Mouse (Mus musculus) CH12.LX (cell line): ENCODE data around the gene Cd27. TPM values are rescaled to one million over a fixed set of nuclear protein-coding genes. Genes with fewer than 3 reads are reported as not detected.

ENCODE experiments used
- DNase-seq: peaks from one replicate; pipeline ENCODE4 v3.0.0-alpha.2; 2013; ENCODE audit errors: extremely low read depth
- H3K27ac ChIP-seq: 2 replicates; pipeline ENCODE4 v1.5.1; 2012; ENCODE audit warnings: low read depth, mild to moderate bottlenecking, control low read depth, moderate library complexity; ENCODE audit not compliant: insufficient read depth
- H3K27me3 ChIP-seq: replicated peaks from 2 replicates; pipeline ENCODE3; 2012; ENCODE audit warnings: inconsistent platforms
- H3K36me3 ChIP-seq, 2 experiments: replicated peaks in 1 of 2; 2 replicates each; pipeline versions ENCODE3 to v1.6.1; 2012; ENCODE audit warnings: inconsistent platforms in 1 of 2, low read length in 1 of 2, mild to moderate bottlenecking in 1 of 2, mixed read lengths in 1 of 2, moderate library complexity in 1 of 2; ENCODE audit not compliant: control insufficient read depth in 1 of 2, insufficient read depth in 1 of 2
- H3K4me1 ChIP-seq, 2 experiments: 2 replicates each; pipeline ENCODE4 v1.6.1; 2012; ENCODE audit warnings: inconsistent platforms in 1 of 2, moderate library complexity in 1 of 2; ENCODE audit not compliant: insufficient read depth in 2 of 2, control insufficient read depth in 1 of 2
- H3K4me2 ChIP-seq: 2 replicates; pipeline ENCODE4 v1.6.1; 2012; ENCODE audit warnings: low read depth, mild to moderate bottlenecking, control low read depth; ENCODE audit not compliant: poor library complexity, insufficient read depth, severe bottlenecking
- H3K4me3 ChIP-seq, 3 experiments: fragments of 150-350 bp in 1 of 3; sonication (generic) in 1 of 3; replicated peaks in 1 of 3; 2 replicates each; pipeline versions ENCODE3 to v1.5.1; 2011 to 2012; ENCODE audit warnings: low read depth in 2 of 3, low read length in 2 of 3, mild to moderate bottlenecking in 2 of 3, moderate library complexity in 2 of 3, control low read depth in 1 of 3, improper control_type of control experiment in 1 of 3, inconsistent platforms in 1 of 3, mixed read lengths in 1 of 3; ENCODE audit not compliant: poor library complexity in 1 of 3
- H3K79me2 ChIP-seq: replicated peaks from 2 replicates; pipeline ENCODE4 v1.6.1; 2012; ENCODE audit warnings: mild to moderate bottlenecking, moderate library complexity; ENCODE audit not compliant: control insufficient read depth, poor library complexity, insufficient read depth, severe bottlenecking; ENCODE audit errors: extremely low read depth
- H3K9ac ChIP-seq: 2 replicates; pipeline ENCODE4 v1.6.1; 2012; ENCODE audit warnings: low read depth, mild to moderate bottlenecking, control low read depth, moderate library complexity; ENCODE audit not compliant: insufficient read depth
- H3K9me3 ChIP-seq: replicated peaks from 2 replicates; pipeline ENCODE3; 2012; ENCODE audit warnings: low read length, inconsistent platforms, mixed read lengths
- BHLHE40 ChIP-seq: IDR thresholded peaks from 2 replicates; pipeline ENCODE4 v1.6.1; 2011; ENCODE audit warnings: mild to moderate bottlenecking, low read depth, low read length, improper control_type of control experiment
- CHD1 ChIP-seq: IDR thresholded peaks from 2 replicates; pipeline ENCODE4 v1.6.1; 2012; ENCODE audit warnings: low read depth, low read length, improper control_type of control experiment, inconsistent platforms
- CHD2 ChIP-seq: IDR thresholded peaks from 2 replicates; pipeline ENCODE4 v1.6.1; 2011; ENCODE audit warnings: low read length, improper control_type of control experiment
- CTCF ChIP-seq, 2 experiments: IDR thresholded peaks in 1 of 2; conservative IDR thresholded peaks in 1 of 2; 2 replicates each; pipeline ENCODE4 v1.5.1; 2011 to 2012; ENCODE audit warnings: low read depth in 2 of 2, low read length in 2 of 2, improper control_type of control experiment in 1 of 2, inconsistent platforms in 1 of 2, mild to moderate bottlenecking in 1 of 2, moderate library complexity in 1 of 2
- E2F4 ChIP-seq: IDR thresholded peaks from 2 replicates; pipeline ENCODE4 v1.6.1; 2011; ENCODE audit warnings: low read depth, low read length, improper control_type of control experiment; ENCODE audit not compliant: insufficient replicate concordance
- ELF1 ChIP-seq: IDR thresholded peaks from 2 replicates; pipeline ENCODE4 v1.6.1; 2014; ENCODE audit warnings: low read depth, mild to moderate bottlenecking, inconsistent platforms, low read length, improper control_type of control experiment
- ETS1 ChIP-seq: conservative IDR thresholded peaks from 2 replicates; pipeline ENCODE4 v1.6.1; 2012; ENCODE audit warnings: low read depth, mild to moderate bottlenecking, inconsistent platforms, low read length, improper control_type of control experiment, moderate library complexity
- GABPA ChIP-seq: IDR thresholded peaks from 2 replicates; pipeline ENCODE4 v1.6.1; 2012; ENCODE audit warnings: low read depth, low read length, improper control_type of control experiment, inconsistent platforms; ENCODE audit not compliant: insufficient replicate concordance
- JUND ChIP-seq: conservative IDR thresholded peaks from 2 replicates; pipeline ENCODE4 v1.6.1; 2011; ENCODE audit warnings: low read depth, low read length, improper control_type of control experiment
- KAT2A ChIP-seq: IDR thresholded peaks from 2 replicates; pipeline ENCODE4 v1.6.1; 2012; ENCODE audit warnings: low read length, improper control_type of control experiment, inconsistent platforms; ENCODE audit not compliant: insufficient replicate concordance
- MAFK ChIP-seq: IDR thresholded peaks from 2 replicates; pipeline ENCODE4 v1.6.1; 2011; ENCODE audit warnings: low read length, improper control_type of control experiment; ENCODE audit not compliant: insufficient replicate concordance
- MAX ChIP-seq: IDR thresholded peaks from 2 replicates; pipeline ENCODE4 v1.6.1; 2011; ENCODE audit warnings: low read length, improper control_type of control experiment
- MYC ChIP-seq: IDR thresholded peaks from 2 replicates; pipeline ENCODE4 v1.6.1; 2011; ENCODE audit warnings: low read depth, mild to moderate bottlenecking, improper control_type of control experiment, low read length
- POLR2A ChIP-seq: IDR thresholded peaks from 2 replicates; pipeline ENCODE4 v1.6.1; 2011; ENCODE audit warnings: low read depth, mild to moderate bottlenecking, improper control_type of control experiment, low read length
- TBP ChIP-seq: conservative IDR thresholded peaks from 2 replicates; pipeline ENCODE4 v1.6.1; 2011; ENCODE audit warnings: low read depth, low read length, improper control_type of control experiment
- TCF12 ChIP-seq: IDR thresholded peaks from 2 replicates; pipeline ENCODE4 v1.6.1; 2014; ENCODE audit warnings: low read depth, mild to moderate bottlenecking, inconsistent platforms, low read length, improper control_type of control experiment
- UBTF ChIP-seq: IDR thresholded peaks from 2 replicates; pipeline ENCODE4 v1.6.1; 2012; ENCODE audit warnings: low read depth, mild to moderate bottlenecking, inconsistent platforms, low read length, improper control_type of control experiment, moderate library complexity
- USF1 ChIP-seq: IDR thresholded peaks from 2 replicates; pipeline ENCODE4 v1.6.1; 2014; ENCODE audit warnings: low read depth, mild to moderate bottlenecking, inconsistent platforms, low read length, improper control_type of control experiment
- USF2 ChIP-seq: conservative IDR thresholded peaks from 2 replicates; pipeline ENCODE4 v1.6.1; 2011; ENCODE audit warnings: low read depth, low read length, improper control_type of control experiment
- ZC3H11A ChIP-seq: IDR thresholded peaks from 2 replicates; pipeline ENCODE4 v1.6.1; 2012; ENCODE audit warnings: low read depth, mild to moderate bottlenecking, inconsistent platforms, low read length, improper control_type of control experiment
- ZNF384 ChIP-seq: IDR thresholded peaks from 2 replicates; pipeline ENCODE4 v1.6.1; 2012; ENCODE audit warnings: low read depth, low read length, improper control_type of control experiment, inconsistent platforms
- dilution Hi-C: fragments of 300-500 bp; cut with MboI; formaldehyde crosslinking; loops from 2 replicates; pipeline ENCODE4 v1.14.3; 2020; ENCODE audit warnings: low sequenced_read_pairs; ENCODE audit not compliant: extremely low pct_unique_long_range_greater_than_20kb, extremely low pct_ligation_motif_present
- in situ Hi-C: fragments of 300-500 bp; cut with MboI; formaldehyde crosslinking; loops from 3 replicates; pipeline ENCODE4 v1.14.3; 2019; ENCODE audit warnings: low sequenced_read_pairs, low pct_ligation_motif_present, low pct_unique_long_range_greater_than_20kb, mixed read lengths
- polyA plus RNA-seq: library from polyadenylated mRNA; unstranded; fragments of >175 nt; gene quantifications from 2 replicates; pipeline ENCODE4 v1.2.1, GENCODE M21; 2012; ENCODE audit warnings: low read depth; ENCODE audit not compliant: insufficient read length
- total RNA-seq, 2 experiments: library from RNA; depleted of rRNA; stranded (reverse); fragments of 300-350 nt in 1 of 2; fragments of >200 nt in 1 of 2; gene quantifications; 2 replicates each; pipeline ENCODE4 v1.2.3; 2012 to 2014

Cd27 gene
- total and polyA plus RNA-seq, 3 experiments: 0.54 TPM; not detected in 2

DNA sequence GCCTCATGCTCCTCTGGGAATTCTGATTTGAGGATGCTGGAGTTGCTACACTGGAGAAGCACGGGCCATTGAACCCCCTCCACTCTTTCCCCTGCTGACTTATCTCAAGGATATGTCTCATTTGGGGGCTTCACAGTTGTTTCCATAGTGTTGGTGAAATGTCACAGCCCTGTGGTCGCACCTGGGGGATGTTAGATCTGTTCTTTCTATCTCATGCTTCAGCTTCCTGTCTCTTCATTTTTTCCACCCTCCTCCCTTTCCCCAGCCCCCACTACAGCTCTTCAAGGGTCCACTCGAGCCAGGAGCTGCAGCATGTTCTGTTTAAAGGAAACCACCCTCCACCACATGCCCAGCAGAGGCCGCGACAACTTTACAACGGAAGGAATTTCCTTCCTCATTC, 1.6 kb upstream of the Cd27 start:
- H3K4me1 ChIP-seq: peaks cover 2 to 28% of the 10 kb centered on the region in 2 experiments; a peak in 3 of 4 replicates
- no peak overlapping the region for H3K4me3 ChIP-seq
- H3K9ac ChIP-seq: no peak overlapping the region
- in situ Hi-C loops (no loop called here), dilution Hi-C loops (no loop called here)
- no peaks in the 10 kb centered on the region for H3K9me3 ChIP-seq
- H3K36me3 ChIP-seq: peaks cover 8 to 71% of the 10 kb centered on the region in 2 experiments
- H3K4me2 ChIP-seq: no peak overlapping the region
- DNase-seq: peak; percentile 18
- TF ChIP-seq ETS1 (0 out of 2 replicates have a peak, but pooled peaks have one; percentile 10), MAFK (no peak), POLR2A (no peak)
- no peaks in the 10 kb centered on the region for H3K79me2 ChIP-seq
- H3K27me3 ChIP-seq: no peaks in the 10 kb centered on the region
- no peak overlapping the region for H3K27ac ChIP-seq

DNA sequence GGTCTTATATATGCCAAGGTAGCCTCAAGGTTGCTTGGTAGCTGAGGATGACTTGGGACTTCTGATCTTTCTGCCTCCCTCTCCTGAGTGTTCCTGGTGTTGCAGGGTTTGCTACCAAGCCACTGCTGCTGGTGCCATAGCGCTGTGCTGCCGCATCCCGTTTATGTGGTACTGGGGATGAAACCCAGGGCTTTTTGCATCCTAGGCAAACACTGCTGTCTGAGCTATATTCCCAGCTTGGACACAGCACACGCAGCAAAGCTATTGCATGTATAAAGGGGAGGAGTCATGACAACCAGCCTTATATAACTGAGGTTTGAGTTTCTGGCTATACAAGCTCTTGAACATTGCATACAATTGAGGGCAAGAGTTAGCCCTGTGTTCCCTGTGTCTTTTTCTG, 611 bp upstream of the Cd27 start:
- no peak for DNase-seq
- Histone ChIP-seq H3K27ac (no peak overlapping the region), H3K9ac (no peak overlapping the region), H3K79me2 (no peaks in the 10 kb centered on the region), H3K4me2 (no peak overlapping the region), H3K4me3 (no peak overlapping the region), H3K36me3 (peaks cover 8 to 71% of the 10 kb centered on the region in 2 experiments), H3K4me1 (peaks cover 2 to 37% of the 10 kb centered on the region in 2 experiments; a peak in 3 of 4 replicates), H3K9me3 (no peaks in the 10 kb centered on the region)
- in situ Hi-C loops (no loop called here), dilution Hi-C loops (no loop called here)
- TF ChIP-seq TCF12 (no peak), USF1 (no peak), USF2 (no peak), CHD1 (no peak), TBP (no peak), CHD2 (no peak)
- TF ChIP-seq, all 38 proteins: peak for 0
- no peaks in the 10 kb centered on the region for H3K27me3 ChIP-seq

DNA sequence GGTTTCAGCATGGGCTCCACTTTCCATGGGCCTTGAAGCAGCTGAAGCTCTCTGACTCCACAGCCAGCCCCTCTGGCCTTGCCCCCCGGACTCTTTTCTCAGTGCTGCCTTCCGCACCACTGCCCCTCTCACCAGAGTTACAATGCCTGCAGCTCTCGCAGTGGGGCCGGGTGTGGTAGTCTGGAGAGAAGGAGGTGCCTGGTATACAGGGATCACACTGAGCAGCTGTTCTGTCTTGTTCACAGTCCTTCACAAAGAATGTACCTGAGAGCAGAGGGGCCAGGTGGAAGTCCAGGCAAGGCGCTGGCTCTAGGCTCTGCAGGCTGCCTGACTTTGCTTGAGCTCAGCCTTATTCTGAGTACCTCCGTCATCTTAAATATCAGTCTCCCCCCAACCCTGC, 469 bp downstream of the Cd27 start:
- Histone ChIP-seq H3K36me3 (peaks cover 8 to 63% of the 10 kb centered on the region in 2 experiments), H3K9ac (no peak overlapping the region), H3K9me3 (no peaks in the 10 kb centered on the region), H3K79me2 (no peaks in the 10 kb centered on the region), H3K4me3 (no peak overlapping the region), H3K27ac (no peak overlapping the region), H3K4me1 (peaks cover 0 to 39% of the 10 kb centered on the region in 2 experiments; a peak in 2 of 4 replicates), H3K4me2 (no peak overlapping the region), H3K27me3 (no peaks in the 10 kb centered on the region)
- in situ Hi-C loops (no loop called here), dilution Hi-C loops (no loop called here)
- DNase-seq: no peak
- TF ChIP-seq ELF1 (no peak), USF2 (no peak), MAX (no peak), KAT2A (no peak), ZNF384 (no peak), ZC3H11A (no peak), MYC (no peak), UBTF (no peak), CTCF (conservative IDR thresholded peaks at IDR 0.05 in 1 of 2, IDR thresholded peaks at IDR 0.05 in 1 of 2; ENCODE audit: low read depth in 2 of 2, low read length in 2 of 2) (no peak), GABPA (no peak), MAFK (no peak), JUND (no peak), BHLHE40 (no peak), TBP (no peak), CHD1 (no peak), E2F4 (no peak)
